Mouse (Mus musculus): Measurements from ENCODE around the gene Babam2.

DNA sequence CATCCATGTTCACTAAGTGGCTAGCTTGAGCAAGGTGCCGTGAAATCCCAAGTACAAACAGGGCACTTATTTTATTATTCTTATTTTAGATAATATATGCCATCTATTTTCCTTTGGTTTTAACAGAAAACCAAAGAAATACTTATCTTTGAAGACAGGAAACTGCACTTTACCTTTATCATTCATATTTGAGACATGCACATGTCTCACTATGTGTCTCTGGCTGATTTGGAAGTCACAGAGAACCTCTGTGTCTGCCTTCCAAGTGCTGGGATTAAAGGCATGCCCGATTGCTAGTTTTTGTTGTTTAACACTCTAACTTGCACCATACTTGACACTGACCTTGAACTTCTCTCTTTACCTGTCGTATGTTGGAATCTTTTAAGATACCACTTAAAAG lies 9.5 kb upstream of the Babam2 start:
- TF ChIP-seq MAFK (IDR thresholded peaks at IDR 0.05; ENCODE audit: insufficient read depth, low read depth, low read length) (no peak), HCFC1 (IDR thresholded peaks at IDR 0.05; ENCODE audit: borderline replicate concordance, insufficient read depth, low read length) (no peak), ZC3H11A (IDR thresholded peaks at IDR 0.05; ENCODE audit: borderline replicate concordance, low read depth, low read length) (no peak), ZNF384 (IDR thresholded peaks at IDR 0.05; ENCODE audit: low read depth, low read length) (no peak)

All from ES-E14 (cell line).